Mouse (Mus musculus) spleen, postnatal 10 days (tissue): Measurements from ENCODE around the gene Abhd6.

ENCODE experiments used
- DNase-seq, 2 experiments: peaks; one replicate each; pipeline ENCODE4 v3.0.0; 2021 to 2022; ENCODE audit warnings: low spot score in 2 of 2

The Abhd6 gene

DNA sequence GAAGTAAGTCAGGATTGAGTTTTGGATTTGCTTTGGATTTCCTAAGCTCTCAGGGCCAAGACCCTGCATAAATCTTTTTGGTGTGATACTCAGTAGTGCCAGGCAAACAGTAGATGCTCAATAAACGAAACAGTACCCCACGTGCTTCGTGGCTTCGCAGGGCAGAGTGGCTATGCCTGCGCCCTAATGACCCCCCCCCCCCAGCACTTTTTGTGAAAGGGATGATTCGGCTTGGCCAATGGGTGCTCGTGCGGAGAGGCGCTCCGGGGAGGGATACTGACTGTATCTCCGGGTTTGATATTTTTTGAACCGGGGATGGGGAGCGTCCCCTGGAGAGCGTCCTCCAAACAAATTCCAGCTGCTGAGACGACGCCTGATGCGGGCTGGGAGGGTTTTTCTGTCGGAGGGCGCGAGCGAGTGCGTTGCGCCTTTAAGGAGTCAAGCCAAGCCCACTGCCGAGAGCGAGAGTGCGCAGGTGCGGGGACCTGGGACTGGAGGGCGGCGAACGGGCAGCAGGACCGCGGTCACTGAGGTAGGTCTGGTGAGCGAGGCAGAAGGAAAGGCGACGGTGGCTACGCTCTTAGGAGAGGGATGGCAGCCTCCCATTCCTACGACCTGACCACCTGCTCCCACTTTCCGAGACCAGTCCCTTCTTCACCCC, at the start of gene Abhd6:
TSS of gene Abhd6 (plus strand) at position 471 of the 661 bp plus-strand sequence.
- peak; percentile 29 to 81 for DNase-seq

DNA sequence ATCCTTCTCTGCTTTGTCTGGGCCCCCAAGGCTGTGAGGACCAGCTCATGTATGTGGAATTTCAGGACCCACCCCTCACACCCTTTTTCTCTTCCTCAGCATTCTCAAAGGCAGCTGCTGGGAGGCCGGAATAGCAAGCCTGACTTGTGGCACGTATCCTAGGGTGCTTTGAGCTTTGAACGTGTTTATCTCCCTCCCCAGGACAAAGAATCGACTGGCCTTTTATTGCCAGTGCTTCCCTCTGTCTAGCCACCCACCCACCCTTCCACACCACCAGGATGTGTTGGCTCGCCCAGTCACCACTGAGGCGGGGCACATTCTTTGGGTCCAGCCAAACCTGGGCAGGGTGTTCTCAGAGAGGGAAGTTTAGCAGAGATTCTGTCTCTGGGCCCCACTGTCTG, 48.6 kb upstream of the Abhd6 start:
- no peak for DNase-seq

DNA sequence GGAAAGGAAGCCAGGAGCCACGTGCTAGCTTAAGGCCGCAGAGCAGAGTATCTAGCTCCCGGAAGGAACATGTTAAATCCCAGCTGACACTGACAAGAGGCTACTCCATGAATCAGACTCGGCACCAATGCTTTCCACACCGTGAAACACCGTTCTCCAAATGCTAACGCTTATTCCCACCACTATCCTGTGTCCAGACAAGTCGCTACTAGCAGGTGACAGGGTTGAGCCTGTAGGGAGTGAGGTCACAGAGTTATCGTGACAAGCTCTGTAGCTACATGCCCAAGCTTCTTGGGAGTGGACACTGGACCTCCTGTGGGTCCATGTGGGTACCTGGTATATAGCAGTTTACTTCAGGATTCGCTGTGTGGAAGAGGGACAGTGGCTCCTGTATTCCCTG, 46.3 kb upstream of the Abhd6 start:
- no peak for DNase-seq

DNA sequence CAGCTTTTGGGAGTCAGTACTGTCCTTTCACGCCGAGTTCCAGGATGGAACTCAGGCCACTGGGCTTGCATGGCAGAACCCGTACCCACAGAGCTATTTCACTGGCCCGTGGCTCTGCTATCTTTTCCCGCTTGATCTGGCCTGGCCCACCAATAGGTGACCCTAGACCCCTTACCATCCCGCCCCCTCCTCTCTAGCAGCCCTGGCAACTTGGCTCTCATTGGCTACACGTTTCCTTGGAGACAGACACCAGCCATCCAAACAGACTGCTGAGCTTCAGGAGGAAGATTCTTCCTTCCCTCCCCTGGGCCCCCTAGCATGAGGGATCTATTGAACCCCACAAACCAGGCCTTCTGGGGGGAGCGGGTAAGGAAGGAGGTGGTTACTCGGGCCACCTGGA, 45.7 kb upstream of the Abhd6 start, which contains the start of gene Gm45521:
TSS of gene Gm45521 (plus strand) at position 240 of the 400 bp plus-strand sequence.
- DNase-seq: no peak

DNA sequence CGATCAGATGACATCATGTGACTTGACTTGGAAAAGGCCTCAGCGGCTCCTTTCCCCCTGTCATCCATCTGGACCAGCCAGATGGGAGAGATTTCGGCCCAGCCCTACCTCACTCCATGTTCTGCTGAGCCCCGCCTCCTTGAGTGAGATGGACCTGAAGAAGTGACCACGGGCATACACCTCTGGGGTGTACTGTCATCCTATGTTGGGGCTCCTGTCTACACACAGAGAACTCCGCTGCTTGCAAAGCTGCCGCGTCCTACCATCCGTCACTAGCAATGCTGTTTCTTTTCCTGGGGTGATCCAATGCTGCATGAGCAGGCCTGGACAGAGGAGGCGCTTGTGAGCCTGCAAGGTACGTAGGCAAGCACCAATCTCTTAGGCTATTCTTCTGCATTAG, 42.1 kb upstream of the Abhd6 start:
- no peak for DNase-seq

DNA sequence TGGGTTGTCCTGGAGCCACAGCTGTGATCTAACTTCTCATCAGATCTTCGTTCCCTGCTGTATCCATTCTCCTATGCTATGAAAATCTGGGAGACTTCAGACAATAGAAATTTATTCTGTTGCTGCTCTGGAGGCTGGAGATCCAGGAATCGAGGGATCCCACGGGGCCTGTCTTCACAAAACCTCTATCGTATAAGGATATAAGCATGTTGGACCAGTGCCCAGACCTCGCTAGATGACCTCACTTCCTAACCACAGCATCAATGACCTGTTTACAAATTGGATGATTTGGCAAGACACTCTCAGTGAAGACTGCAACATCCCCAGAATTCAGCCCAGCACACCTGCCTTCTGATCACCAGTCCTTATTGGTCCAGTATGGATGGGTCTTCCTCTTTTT, 41.0 kb upstream of the Abhd6 start:
- no peak for DNase-seq

DNA sequence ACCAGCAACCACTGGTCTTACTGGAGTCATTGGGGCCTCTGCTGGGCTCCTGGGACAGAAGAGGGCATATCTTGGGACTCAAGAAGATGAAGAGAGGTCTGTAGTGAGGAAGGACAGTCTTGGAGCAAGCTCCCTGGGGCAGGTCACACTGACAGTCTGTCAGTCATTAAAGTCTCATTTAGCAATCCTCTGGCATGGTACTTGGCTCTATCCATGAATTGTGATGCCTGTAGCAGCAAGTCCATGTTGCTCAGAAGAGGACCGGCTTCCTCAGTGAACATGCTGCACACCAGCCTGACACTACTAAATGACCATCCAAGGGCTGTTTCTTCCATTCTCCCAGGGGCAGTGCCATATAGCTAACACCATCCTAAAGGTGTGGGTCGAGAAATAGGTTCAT, 40.1 kb upstream of the Abhd6 start:
- no peak for DNase-seq

DNA sequence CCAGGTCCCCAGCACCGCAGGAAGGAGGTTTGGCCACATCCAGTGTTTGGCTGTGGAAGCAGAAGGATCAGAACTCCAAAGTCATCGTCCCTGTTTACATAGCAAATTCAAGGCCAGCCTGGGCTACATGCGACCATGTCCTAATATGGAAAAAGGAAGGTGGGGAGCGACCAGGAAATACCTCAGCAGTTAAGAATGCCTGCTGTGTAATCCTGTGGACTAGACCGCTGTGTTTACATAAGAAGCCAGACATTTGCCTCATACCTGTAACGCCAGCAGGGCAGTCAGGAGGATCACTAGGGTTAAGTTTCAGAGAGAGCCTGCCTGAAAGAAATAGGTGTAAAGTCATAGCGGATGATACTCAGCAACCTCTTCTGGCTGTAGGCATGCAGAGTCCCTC, 39.5 kb upstream of the Abhd6 start:
- no peak for DNase-seq

DNA sequence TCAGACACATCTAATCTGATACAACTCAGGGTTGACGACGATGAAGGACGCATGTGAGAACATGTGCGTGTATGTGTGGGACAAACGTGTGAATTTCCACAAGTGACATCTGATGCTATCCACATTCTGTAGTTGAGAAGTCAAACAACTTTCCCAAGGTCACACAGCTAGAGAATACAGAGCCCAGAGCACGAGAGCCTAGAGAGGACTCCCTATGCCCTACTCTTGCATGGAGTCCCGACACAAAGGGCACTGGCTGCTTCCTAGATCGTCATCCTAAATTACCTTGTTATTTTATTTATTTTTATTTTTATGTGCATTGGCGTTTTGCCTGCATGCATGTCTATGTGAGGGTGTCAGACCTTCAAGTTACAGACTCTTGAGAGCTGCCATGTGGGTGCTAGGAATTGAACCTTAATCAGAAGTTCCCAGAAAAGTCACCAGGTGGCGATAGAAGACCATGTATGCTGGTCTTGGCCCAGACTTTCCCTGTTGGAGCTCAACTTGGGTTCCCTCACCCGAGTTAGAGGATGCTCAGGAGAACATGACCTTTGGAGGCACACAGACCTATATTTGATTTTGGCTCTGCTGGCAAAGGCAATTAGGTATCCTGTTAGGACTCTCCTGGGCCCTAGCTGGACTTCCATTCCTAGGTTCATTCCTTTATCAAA, 38.3 kb upstream of the Abhd6 start:
- peak; percentile 26 to 65 for DNase-seq

DNA sequence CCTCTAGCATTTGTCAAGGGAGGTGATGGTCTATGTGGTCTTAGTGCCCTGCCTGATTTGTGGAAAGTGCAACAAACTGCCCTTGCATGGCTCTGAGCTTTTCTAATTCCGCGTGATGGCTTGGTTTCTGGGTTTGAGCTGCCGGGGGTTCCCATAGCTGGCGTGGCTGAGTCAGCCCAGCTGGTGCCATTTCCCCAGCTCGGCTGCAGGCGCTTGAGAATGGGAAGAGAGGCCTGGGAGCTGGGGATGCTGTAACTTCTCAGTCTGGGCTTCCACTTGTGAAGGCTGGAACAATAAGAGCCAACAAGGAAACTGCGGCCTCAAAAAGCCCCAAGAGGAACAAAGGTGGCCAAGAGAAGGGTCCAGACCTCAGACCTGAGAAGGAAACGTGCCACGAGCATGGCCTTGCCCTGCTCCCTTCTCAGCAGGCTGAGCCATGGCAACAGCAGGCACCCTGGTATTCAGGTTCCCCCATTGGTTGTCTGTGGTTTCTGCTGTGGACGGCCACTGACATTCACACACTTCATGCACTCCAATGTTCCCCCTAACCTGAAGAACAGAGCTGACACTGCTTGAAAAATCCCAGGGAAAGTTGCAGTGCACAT, 30.7 kb upstream of the Abhd6 start:
- no peak for DNase-seq

DNA sequence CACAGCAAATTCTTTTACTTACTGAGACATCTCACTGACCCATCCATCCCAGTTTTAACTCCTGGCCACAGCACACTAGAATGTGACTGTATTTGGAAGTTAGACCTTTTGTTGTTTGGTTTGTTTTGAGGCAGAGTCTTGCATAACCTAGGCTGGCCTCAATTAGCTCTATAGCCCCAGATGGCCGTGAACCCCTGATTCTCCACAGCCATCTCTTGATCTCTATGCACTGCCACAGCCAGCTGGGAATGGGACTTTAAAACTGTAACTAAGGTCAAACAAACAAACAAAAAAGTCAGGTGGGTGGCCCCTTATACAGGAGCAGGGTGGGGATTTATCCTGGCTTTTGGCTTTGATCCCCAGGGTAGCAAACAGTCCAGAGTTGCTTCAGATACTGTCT, 28.1 kb upstream of the Abhd6 start:
- no peak for DNase-seq

DNA sequence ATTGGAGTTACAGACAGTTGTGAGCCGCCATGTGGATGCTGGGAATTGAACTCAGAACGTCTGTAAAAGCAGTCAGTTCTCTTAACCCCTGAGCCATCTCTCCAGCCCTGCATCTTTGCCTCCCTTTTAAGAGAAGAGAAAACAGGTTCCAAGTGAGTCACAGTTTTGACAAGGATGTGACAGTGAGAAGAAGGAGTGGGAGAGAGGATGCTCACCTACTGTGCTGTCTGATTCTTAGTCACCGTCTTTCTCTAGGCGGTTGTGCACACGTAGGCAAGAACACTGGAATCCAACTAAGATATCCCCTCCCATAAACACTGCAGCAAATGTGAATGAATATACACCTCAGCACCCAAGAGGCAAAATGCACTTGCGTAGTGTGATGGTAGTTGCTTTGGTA, 27.5 kb upstream of the Abhd6 start:
- no peak for DNase-seq

DNA sequence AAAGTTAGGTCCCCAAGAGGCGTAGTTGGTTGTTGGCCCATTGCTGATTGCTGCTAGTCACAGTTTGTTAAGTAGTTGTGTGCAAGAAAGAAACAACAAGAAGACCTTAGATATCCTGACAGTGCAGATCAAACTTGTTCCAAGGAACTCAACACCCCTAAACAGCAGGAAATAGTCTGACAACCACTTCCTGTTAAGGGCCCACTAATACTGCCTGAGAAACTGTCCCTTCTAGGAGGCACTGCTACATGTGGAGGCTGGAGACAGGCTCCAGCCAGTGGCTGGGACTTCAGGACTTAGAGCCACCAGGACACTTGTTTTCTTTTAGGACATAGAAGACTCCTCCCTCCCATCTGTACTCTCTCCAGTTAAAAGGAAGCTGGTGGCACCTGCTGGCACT, 25.2 kb upstream of the Abhd6 start:
- DNase-seq: no peak

DNA sequence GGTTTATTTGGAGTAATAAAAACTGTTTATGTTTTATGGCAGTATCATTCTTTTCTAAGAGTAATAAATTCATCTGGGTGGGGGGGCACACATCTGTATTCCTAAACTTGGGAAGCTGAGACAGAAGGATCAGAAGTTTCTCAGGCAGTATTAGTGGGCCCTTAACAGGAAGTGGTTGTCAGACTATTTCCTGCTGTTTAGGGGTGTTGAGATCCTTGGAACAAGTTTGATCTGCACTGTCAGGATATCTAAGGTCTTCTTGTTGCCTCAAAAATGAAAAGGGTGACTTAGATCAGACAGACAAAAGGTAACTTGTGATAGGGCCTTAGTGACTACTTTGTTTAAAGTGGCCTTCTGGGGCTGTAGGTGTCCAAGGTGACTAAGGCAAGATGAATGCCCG, 24.5 kb upstream of the Abhd6 start:
- DNase-seq: no peak

DNA sequence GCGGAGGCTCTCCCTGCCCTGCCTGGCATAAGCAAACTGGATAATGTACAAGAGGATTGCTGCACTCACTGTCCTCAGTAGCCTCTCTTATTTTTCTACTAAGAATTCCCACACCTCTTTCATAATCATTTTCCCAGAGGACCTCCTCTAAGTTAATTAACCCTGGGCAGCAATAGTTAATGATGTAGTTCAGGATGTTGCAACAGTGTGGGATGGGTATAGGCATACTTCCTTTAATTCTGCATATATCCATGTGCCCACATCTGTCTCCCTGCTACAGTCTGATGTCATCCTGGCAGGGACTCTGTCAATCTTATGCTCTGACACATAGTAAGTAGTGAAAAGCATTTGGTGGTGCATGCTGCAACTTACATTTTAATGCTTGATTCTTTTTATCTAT, 21.5 kb upstream of the Abhd6 start:
- no peak for DNase-seq

DNA sequence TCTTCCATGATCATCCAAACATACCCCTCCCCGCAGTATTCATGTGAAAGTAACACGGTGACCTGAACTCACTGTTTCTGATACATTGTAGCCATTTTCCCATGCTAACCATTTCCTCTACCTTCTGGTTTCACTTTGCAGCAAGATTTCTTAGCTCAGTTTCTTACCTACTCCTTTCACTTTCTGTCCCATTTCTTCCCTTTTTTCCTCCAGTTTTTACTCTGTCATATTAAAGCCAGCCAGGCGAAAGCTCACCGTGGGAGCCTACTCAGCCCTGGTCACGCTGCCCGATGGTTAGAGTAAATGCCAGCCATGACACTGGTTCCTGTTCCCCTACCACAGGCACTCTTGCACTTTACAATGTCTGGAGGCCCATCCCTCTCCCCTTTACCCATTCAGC, 15.8 kb upstream of the Abhd6 start:
- no peak for DNase-seq

DNA sequence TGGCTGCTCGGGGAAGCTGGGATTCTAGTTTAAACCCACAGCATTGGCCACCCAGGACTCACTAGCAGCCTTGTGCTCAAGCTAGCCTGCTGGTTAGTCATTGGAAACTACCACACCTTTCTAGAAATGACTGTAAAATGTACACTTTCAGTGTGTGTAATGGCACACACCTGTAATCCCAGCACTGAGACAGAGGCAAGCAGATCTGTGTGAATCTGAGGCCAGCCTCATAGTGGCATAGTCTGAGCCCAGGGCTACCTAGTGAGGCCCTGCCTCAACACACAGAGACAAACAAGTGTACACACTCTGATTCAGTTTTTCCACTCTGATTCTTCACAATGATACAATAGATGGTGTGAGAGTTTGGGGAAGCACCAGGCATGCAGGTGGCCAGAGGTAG, 13.3 kb upstream of the Abhd6 start:
- no peak for DNase-seq

DNA sequence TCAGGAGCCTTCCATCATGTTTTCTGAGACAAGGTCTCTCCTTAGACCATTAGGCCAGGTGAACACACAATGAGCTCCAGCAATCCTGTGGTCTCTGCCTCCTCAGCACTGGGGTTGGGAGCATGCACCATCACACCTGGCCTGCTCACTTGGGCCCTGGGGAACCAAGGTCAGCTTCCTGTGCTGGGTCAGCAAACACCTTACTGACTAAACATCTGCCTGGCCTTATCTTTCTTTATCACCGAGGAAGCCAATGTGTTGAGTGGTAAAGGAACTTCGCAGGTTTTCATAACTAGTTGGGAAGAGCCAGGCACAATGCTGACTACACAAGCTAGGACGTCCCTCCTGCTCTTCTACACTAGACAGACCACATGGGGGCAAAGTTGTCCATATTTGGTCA, 12.7 kb upstream of the Abhd6 start:
- DNase-seq: no peak

DNA sequence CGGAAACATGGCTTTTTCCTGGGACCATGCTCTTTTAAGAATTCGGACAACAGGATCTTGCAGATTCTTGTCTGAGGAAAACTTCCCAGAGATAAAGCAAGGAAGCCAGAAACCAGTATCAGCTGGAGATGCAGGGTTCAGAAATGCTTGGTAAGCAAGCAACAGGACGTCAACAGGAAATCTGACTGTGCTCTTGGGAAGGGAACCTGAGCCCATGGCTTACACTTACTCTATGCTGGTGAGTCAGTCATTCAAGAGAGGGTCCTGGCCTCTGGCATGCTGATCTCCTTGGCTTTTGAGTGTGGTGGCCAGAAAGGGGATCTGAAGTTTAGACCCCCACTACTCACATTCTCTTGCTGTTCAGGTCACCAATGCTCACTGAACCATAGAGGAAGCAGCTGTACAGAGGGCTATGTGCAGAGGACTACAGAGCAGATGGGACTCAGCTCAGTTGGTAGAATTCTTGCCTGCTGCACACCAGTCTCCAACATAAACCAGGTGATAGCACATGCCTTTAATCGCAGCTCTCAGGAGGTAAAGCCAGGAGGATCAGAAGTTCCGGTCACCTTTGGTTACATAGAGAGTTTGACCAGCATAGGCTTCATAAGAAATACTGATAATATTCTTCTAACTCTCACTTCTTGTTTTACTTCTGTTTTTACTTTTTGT, 11.5 kb upstream of the Abhd6 start:
- peak in 1 of 2 experiments; percentile 24 for DNase-seq

DNA sequence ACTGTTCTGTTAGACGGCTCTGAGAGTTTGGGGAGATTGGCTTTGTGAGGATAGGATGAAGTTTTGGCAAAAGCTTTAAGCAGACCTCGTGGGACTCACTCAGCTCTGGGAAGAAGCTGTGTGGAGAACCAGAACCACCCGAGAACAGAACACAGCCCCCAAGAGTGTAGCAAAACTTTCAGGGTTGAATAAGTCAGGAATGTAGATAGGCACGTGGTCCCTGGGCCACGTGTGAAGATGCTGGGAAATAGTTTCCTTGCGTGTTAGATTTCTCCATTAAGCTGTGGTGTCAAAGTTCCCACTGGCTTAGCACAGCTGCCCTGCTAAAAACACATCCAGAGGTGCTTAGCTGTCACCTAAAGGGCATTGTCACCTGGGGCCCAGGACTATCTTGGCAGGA, 10.5 kb upstream of the Abhd6 start:
- no peak for DNase-seq

DNA sequence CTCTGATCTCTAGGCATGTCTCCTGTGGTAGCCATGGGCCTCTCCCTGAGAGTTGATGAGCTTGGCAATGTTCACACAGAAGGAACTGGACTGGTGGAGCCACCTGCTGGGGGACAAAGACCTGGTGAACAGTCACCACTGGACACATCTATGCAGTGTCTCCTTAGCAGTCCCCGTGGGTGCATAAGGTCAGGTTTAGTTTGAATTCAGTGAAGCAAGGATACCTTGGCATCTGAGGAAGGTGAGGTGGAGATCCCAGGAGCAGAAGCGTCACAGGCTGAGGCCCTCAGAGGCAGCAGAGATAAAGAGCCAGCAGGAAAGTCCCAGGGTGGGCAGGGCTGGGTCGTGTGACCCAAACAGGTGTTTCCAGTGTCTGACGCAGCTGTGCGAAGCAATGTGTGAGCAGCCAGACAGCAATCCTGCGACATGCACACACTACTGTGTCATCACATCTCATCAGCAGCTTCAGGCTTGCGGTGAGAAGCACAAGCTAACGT, 8.4 kb upstream of the Abhd6 start, which contains the start of gene Dnase1l3:
TSS of gene Dnase1l3 (minus strand) at position 303 of the 497 bp plus-strand sequence.
- DNase-seq: peak; percentile 22 to 72

DNA sequence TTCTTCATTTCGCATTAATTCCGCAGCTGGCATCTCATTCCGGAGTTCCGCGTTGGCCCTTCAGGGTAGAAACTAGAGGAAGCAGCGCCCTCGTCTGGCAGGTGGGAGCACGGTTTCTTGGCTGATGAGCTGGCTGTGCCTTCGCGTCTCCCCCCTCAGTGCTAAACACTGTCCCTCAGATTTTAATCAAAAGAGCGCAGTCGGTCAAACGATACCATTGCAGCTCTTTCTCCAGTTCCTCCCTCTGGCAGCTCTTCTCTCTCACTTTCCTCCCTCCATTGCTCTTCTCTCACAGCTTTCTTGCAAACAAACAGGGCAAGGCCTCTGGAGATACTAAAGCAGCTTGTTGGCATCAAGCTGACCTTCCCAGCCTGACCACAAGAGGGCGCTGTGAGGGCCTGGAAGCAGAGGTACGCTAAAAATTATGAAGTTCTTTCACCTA, 5.4 kb upstream of the Abhd6 start:
- peak; percentile 77 to 90 for DNase-seq
